Mouse (Mus musculus): ENCODE measurements around the gene Ms4a8a. TPM values are rescaled to one million over a fixed set of nuclear protein-coding genes. Genes with fewer than 3 reads are reported as not detected.
A peak's percentile ranks its signal among the peaks of the same experiment; 100 is the strongest.
"Not testable (repeated sequence)": the region's sequence is repeated elsewhere in the genome, so short reads cannot be mapped to it uniquely, and the experiment has no call there.

Ms4a8a gene
- polyA plus RNA-seq, 1 experiment from 2014 or later: not detected

DNA sequence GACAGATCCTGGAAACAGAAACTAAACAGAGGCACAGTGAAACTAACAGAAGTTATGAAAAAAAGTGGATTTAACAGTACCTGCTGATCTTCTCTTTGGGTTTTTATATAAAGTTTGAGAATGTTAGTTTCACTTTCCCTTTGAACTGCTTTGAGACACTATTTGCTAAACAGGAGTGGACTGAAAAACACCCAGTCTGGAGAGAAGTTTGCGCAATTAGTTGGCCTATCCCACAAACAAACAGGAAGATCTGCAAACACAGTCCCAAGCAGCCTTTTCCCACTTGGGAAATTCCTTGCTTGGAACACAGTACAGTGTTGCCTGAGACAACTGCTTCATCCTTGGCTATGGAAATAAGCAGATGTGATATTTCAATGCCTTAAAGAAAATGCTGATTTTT lies 25.2 kb downstream of the Ms4a8a start:
- not testable (repeated sequence) for H3K27me3 ChIP-seq (replicated peaks); H3K4me2 ChIP-seq; H3K36me3 ChIP-seq; H3K9me3 ChIP-seq (replicated peaks); H3K9ac ChIP-seq; ATAC-seq (ENCODE audit: insufficient number of reproducible peaks, low FRiP score); H3K4me3 ChIP-seq; H3K4me1 ChIP-seq (replicated peaks); H3K27ac ChIP-seq (ENCODE audit: poor library complexity, severe bottlenecking)
- WGBS: 87% methylated on average over 1 of the region's 1 CpGs

DNA sequence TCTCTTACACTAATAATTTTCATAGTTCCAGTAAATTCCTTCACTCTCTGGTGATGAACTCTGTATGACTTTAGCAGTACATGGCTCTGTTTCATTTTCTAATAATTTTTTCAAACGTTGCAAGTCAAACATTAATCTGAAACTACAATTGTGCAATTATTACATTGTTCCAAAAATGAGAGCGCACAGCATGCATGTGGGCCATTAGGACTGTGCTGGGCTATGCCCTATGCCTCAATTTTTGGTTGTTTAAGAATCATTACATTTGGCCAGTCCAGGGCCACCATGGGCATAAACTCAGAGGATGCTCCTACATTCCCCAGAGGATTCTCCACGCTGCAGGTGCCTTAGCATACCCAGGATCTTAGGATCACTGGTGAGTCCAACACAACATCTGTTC lies 27.6 kb downstream of the Ms4a8a start:
- no peak for ATAC-seq (ENCODE audit: insufficient number of reproducible peaks, low FRiP score)
- no peak overlapping the region for H3K4me2 ChIP-seq
- 69% methylated on average over 3 of the region's 3 CpGs for WGBS
- no peaks in the 10 kb centered on the region for H3K27me3 ChIP-seq (replicated peaks)
- no peak overlapping the region for H3K4me3 ChIP-seq
- H3K9me3 ChIP-seq (replicated peaks): no peaks in the 10 kb centered on the region
- no peak overlapping the region for H3K27ac ChIP-seq (ENCODE audit: poor library complexity, severe bottlenecking)
- H3K36me3 ChIP-seq: no peaks in the 10 kb centered on the region
- H3K4me1 ChIP-seq (replicated peaks): no peaks in the 10 kb centered on the region
- H3K9ac ChIP-seq: no peak overlapping the region

DNA sequence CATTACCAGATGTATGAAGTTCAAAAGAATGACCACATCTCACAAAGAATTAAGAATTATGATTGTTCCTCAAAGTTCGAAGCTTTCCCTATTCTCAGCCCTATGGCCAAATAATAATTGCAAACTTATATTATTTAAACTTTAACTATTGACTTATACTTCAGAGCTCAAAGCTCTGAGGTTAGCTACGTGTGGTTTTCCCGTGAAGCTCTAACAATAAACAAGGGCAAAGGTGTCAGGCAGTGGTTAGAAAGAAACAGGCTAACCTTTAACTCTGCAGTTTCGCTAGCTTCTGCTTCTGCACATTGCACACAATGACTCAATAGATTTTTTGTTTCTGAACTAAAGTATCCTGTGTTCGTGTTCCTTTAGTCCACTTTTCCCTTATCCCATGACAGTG lies 28.0 kb downstream of the Ms4a8a start:
- WGBS: 73% methylated on average over 5 of the region's 5 CpGs
- H3K9me3 ChIP-seq (replicated peaks): no peaks in the 10 kb centered on the region

DNA sequence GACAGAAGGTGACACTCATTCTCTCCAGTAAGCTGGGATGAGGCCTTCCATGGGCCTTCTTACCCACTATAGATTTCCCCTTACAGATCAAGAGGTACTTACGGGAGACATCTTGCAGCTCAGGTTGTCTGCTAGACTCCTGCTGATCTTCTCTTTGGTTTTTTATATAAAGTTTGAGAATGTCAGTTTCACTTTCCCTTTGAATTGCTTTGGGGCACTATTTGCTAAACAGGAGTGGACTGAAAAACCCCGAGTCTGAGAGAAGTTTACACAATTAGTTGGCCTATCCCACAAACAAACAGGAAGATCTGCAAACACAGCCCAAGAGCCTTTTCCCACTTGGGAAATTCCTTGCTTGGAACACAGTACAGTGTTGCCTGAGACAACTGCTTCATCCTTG lies 30.6 kb downstream of the Ms4a8a start:
- ATAC-seq (ENCODE audit: insufficient number of reproducible peaks, low FRiP score): no peak
- Histone ChIP-seq H3K9me3 (replicated peaks) (no peaks in the 10 kb centered on the region), H3K9ac (no peak overlapping the region), H3K27ac (ENCODE audit: poor library complexity, severe bottlenecking) (no peak overlapping the region), H3K4me2 (no peak overlapping the region), H3K4me3 (no peak overlapping the region), H3K4me1 (replicated peaks) (no peaks in the 10 kb centered on the region), H3K36me3 (no peaks in the 10 kb centered on the region), H3K27me3 (replicated peaks) (no peaks in the 10 kb centered on the region)
- whole genome bisulfite sequencing: 66% methylated on average over 2 of the region's 2 CpGs

More for the DNA sequence above, 28.0 kb downstream of the Ms4a8a start:
- ATAC-seq (ENCODE audit: insufficient number of reproducible peaks, low FRiP score): no peak
- Histone ChIP-seq H3K27me3 (replicated peaks) (no peaks in the 10 kb centered on the region), H3K4me3 (no peak overlapping the region), H3K4me2 (no peak overlapping the region), H3K27ac (ENCODE audit: poor library complexity, severe bottlenecking) (no peak overlapping the region), H3K4me1 (replicated peaks) (no peaks in the 10 kb centered on the region), H3K9ac (no peak overlapping the region), H3K36me3 (no peaks in the 10 kb centered on the region)

DNA sequence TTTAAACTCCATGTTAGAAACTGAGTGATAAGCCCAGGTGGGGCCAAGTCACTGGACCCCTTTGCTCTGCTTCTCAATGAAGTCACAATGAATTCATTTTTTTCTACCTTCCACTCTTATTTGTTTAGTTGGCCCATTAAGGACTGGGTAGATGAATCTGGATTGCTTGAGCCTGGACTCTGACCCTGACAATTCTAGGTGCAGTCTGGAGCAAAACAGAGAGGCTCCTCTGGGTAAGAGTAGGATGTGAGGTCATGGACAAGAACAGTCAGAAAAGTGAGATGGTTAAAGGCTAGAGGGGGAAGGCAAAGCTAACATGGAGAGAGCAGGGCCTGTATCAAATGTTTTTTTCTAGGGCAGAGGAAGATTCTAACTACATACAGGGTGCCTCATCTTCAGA lies 31.5 kb downstream of the Ms4a8a start:
- Histone ChIP-seq H3K4me3 (no peak overlapping the region), H3K4me2 (no peak overlapping the region), H3K36me3 (no peaks in the 10 kb centered on the region), H3K27me3 (replicated peaks) (no peaks in the 10 kb centered on the region), H3K27ac (ENCODE audit: poor library complexity, severe bottlenecking) (no peak overlapping the region), H3K4me1 (replicated peaks) (no peaks in the 10 kb centered on the region), H3K9me3 (replicated peaks) (no peaks in the 10 kb centered on the region), H3K9ac (no peak overlapping the region)
- no peak for ATAC-seq (ENCODE audit: insufficient number of reproducible peaks, low FRiP score)

DNA sequence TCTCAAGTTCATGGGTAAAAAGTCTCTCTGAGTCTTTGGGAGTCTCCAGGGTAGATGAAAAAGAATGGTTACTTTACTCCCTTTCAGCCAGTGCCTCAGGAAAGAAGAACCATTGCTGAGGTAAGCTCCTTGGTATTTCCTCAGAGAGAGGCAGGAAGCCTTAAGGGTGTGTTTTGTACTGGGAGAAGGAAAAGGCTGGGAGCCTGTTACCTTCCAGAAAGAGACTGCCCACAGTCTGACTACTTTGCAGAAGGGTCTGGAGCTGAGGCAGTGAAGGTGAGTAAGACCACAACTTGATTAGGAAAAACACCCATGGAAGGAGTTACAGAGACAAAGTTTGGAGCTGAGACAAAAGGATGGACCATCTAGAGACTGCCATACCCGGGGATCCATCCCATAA lies 32.4 kb downstream of the Ms4a8a start:
- no peaks in the 10 kb centered on the region for H3K36me3 ChIP-seq
- no peak for ATAC-seq (ENCODE audit: insufficient number of reproducible peaks, low FRiP score)
- H3K4me2 ChIP-seq: no peak overlapping the region
- 63% methylated on average over 1 of the region's 1 CpGs for WGBS
- no peaks in the 10 kb centered on the region for H3K4me1 ChIP-seq (replicated peaks)
- no peaks in the 10 kb centered on the region for H3K27me3 ChIP-seq (replicated peaks)
- no peak overlapping the region for H3K27ac ChIP-seq (ENCODE audit: poor library complexity, severe bottlenecking)
- no peak overlapping the region for H3K4me3 ChIP-seq
- no peaks in the 10 kb centered on the region for H3K9me3 ChIP-seq (replicated peaks)
- no peak overlapping the region for H3K9ac ChIP-seq

DNA sequence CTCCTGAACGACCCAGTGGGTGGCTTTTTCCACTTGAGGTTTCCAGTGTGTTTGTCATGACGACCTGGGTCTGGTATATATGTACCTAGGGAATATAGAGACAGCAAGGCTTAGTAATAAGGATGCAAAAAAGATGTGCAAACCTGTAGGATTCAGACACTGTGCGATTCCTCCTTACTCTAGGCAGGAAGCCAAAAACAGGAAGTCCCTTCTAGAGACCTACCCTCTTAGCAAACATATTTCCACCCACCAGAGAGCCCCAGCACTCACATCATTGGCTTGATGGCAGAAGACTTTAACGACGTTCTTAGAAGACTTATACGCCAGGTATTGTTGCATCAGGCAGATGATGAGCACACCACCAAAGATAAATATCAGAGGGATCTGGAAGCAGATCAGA lies 32.9 kb downstream of the Ms4a8a start:
- Histone ChIP-seq H3K4me1 (replicated peaks) (no peaks in the 10 kb centered on the region), H3K9me3 (replicated peaks) (no peaks in the 10 kb centered on the region), H3K9ac (no peak overlapping the region), H3K4me2 (no peak overlapping the region), H3K4me3 (no peak overlapping the region), H3K27me3 (replicated peaks) (no peaks in the 10 kb centered on the region), H3K36me3 (no peaks in the 10 kb centered on the region), H3K27ac (ENCODE audit: poor library complexity, severe bottlenecking) (no peak overlapping the region)
- WGBS: 72% methylated on average over 6 of the region's 6 CpGs
- ATAC-seq (ENCODE audit: insufficient number of reproducible peaks, low FRiP score): no peak

DNA sequence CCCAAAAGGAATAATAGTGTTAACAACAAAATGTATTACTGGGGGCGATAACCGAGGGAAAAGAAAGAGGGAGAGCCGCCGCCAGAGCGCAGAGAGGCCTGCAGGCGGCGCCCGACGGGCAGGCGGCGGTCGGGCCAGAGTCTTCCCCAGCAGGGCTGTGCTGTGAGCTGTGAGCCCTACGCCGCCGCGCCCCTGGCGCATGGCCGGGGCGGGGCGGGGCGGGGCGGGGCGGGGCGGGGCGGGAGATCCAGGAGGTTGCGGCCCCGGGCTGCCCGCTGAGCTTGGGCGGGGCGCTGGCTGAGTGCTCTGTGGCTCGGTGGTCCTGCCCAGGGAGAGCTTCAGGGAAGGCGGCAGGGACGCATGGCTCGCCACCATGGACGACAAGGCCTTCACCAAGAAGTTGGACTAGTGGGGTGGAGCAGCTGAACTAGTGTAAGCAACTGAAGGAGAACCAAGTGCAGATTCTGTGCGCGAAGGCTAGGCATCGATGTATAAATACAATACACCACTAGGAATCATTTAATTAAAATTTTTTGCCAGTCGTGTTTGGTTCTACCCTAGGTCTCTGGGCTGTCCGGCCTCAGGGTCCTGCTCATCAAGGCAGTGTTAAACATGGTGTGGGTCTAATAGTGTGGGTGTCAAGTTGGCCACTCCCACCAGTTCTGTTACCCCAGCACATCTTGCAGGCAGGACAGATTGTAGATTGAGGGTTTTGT lies 35.7 kb downstream of the Ms4a8a start:
- Histone ChIP-seq H3K9ac (peak overlapping the region; percentile 61), H3K4me3 (peak overlapping the region; percentile 39), H3K36me3 (no peaks in the 10 kb centered on the region), H3K4me2 (peak overlapping the region; percentile 78), H3K4me1 (replicated peaks) (no peaks in the 10 kb centered on the region), H3K27me3 (replicated peaks) (no peaks in the 10 kb centered on the region), H3K27ac (ENCODE audit: poor library complexity, severe bottlenecking) (no peak overlapping the region), H3K9me3 (replicated peaks) (no peaks in the 10 kb centered on the region)
- WGBS: 6% methylated on average over 38 of the region's 40 CpGs
- peak; percentile 96 for ATAC-seq (ENCODE audit: insufficient number of reproducible peaks, low FRiP score)

DNA sequence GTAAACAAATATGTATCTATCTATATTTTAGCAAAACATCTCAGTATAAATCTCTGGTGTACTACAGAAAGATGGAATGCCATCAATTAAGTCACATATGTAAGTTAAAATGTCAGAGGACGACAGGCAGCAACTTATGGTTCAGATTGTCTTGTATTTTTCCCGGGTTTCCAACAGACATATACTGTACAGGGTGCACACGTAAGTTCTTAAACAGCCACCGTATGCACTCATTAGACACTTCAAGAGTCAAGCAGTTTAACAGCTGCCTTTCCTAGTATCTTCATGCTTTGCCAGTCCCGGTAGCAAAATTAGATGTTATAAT lies 36.3 kb downstream of the Ms4a8a start:
- H3K9ac ChIP-seq: peak overlapping the region; percentile 61
- H3K27ac ChIP-seq (ENCODE audit: poor library complexity, severe bottlenecking): no peak overlapping the region
- peak overlapping the region; percentile 78 for H3K4me2 ChIP-seq
- 28% methylated on average over 5 of the region's 5 CpGs for WGBS
- no peaks in the 10 kb centered on the region for H3K36me3 ChIP-seq
- no peaks in the 10 kb centered on the region for H3K9me3 ChIP-seq (replicated peaks)
- H3K27me3 ChIP-seq (replicated peaks): no peaks in the 10 kb centered on the region
- ATAC-seq (ENCODE audit: insufficient number of reproducible peaks, low FRiP score): peak; percentile 53; the same call in 1 of the 2 replicates
- H3K4me3 ChIP-seq: peak overlapping the region; percentile 39
- H3K4me1 ChIP-seq (replicated peaks): no peaks in the 10 kb centered on the region

DNA sequence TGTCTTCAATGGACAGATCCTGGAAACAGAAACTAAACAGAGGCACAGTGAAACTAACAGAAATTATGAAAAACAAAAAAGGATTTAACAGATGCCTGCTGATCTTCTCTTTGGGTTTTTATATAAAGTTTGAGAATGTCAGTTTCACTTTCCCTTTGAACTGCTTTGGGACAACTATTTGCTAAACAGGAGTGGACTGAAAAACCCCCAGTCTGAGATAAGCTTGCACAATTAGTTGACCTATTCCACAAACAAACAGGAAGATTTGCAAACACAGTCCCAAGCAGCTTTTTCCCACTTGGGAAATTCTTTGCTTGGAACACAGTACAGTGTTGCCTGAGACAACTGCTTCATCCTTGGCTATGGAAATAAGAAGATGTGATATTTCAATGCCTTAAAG lies 43.3 kb downstream of the Ms4a8a start:
- Histone ChIP-seq H3K4me3 (no peak overlapping the region), H3K36me3 (no peaks in the 10 kb centered on the region), H3K4me1 (replicated peaks) (no peaks in the 10 kb centered on the region), H3K27me3 (replicated peaks) (no peaks in the 10 kb centered on the region), H3K4me2 (no peak overlapping the region), H3K9ac (no peak overlapping the region), H3K9me3 (replicated peaks) (no peaks in the 10 kb centered on the region), H3K27ac (ENCODE audit: poor library complexity, severe bottlenecking) (no peak overlapping the region)
- ATAC-seq (ENCODE audit: insufficient number of reproducible peaks, low FRiP score): no peak

DNA sequence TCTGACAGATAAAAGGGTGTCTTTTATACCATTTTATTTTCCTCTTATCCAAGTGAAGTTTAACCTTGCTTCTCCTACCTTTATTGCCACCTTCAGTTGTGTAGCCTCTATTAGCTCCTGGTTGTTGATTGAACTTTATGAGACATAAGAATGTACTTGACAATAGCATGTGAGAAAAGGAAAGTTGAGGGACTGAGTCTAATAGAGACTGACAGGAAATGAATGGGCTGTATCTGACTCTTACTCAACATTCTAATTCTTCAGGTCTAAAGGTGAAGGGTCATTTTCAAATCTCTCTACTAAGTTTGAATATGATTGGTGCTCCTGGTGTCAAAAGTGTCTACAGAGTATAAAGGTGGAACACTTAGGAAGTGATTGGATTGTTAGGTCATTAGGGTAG lies 58.5 kb downstream of the Ms4a8a start:
- Histone ChIP-seq H3K4me2 (no peak overlapping the region), H3K4me3 (no peak overlapping the region), H3K27ac (ENCODE audit: poor library complexity, severe bottlenecking) (no peak overlapping the region), H3K36me3 (no peaks in the 10 kb centered on the region), H3K9me3 (replicated peaks) (no peaks in the 10 kb centered on the region), H3K9ac (no peak overlapping the region), H3K4me1 (replicated peaks) (no peaks in the 10 kb centered on the region), H3K27me3 (replicated peaks) (no peaks in the 10 kb centered on the region)
- ATAC-seq (ENCODE audit: insufficient number of reproducible peaks, low FRiP score): no peak

DNA sequence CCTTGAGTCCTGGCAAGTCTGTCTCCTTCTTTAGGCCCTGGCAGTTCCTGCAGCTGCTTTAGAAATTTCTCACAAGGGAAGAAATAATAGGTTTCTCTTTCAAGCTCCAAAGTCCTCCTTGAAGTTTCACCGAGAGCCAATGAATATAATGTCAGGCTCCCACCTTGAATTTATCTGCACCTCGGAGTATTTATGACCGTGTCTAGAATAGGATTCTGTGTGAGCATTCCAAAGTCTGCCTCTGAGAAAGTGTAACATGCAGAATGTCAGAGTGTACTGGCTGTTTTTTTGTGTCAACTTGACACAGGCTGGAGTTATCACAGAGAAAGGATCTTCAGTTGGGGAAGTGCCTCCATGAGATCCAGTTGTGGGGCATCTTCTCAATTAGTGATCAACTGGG lies 63.0 kb downstream of the Ms4a8a start, which contains the start of gene Ms4a18:
Ms4a18 (minus strand) TSS at position 141 of the 400 bp plus-strand sequence.
- ATAC-seq (ENCODE audit: insufficient number of reproducible peaks, low FRiP score): no peak

More for the DNA sequence above, 63.0 kb downstream of the Ms4a8a start, which contains the start of gene Ms4a18:
- Histone ChIP-seq H3K4me3 (no peak within 1 kb of the TSS), H3K9ac (no peak within 1 kb of the TSS), H3K9me3 (replicated peaks) (no peaks in the 10 kb centered on the region), H3K36me3 (no peaks in the 10 kb centered on the region), H3K4me2 (no peak within 1 kb of the TSS), H3K4me1 (replicated peaks) (no peaks in the 10 kb centered on the region; the same call in 1 of the 2 replicates), H3K27ac (ENCODE audit: poor library complexity, severe bottlenecking) (no peak within 1 kb of the TSS), H3K27me3 (replicated peaks) (no peaks in the 10 kb centered on the region)
- WGBS: 77% methylated on average over 3 of the region's 3 CpGs
